Mouse (Mus musculus) fibroblast of lung, adult 2 months (primary cell): ENCODE results near the gene Gm42791.

Experiments
- DNase-seq: peaks from one replicate; pipeline ENCODE4 v3.0.0-alpha.2; 2011; ENCODE audit warnings: low read depth

The Gm42791 gene

DNA sequence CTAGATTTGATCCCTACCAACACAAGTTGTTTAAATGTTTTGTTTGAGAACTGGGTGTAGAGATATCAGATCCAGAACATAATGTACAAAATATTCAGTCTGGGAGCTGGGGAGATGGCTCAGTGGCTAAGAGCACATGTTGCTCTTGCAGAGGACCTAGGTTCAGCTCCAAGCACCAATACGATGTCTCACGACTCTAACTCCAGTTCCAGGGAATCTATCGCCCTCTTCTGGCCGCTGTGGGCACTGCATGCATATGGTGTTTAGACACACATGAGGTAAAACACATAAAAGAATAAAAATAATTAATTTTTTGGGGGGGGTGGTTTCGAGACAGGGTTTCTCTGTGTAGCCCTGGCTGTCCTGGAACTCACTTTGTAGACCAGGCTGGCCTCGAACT lies 42.5 kb downstream of the Gm42791 start:
- no peak for DNase-seq

DNA sequence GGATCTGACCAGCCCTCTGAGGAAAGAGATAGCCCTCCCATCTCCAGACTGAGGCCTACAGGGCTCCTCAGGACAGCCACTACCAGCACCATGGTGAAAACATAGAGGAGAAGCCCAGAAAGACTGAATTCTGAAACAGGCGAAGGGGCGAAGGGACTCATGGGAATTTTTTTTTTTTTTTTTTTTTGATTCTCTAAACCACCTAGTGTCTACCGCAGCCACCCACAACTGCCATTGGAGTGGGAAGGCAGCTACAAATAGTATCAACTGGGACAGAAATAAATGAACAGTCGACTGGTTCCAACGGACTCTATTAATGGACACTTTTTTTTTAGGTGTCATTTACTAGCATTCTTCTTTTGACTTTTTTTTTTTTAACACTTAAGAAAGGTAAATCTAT lies 43.6 kb downstream of the Gm42791 start:
- DNase-seq, result no peak

GRCm38 (mm10) chr5:148950064-148950463 lies 44.9 kb downstream of the Gm42791 start:
- no peak for DNase-seq

GRCm38 (mm10) chr5:148948577-148948976 lies 46.4 kb downstream of the Gm42791 start:
- no peak for DNase-seq

GRCm38 (mm10) chr5:148947412-148947811 lies 47.5 kb downstream of the Gm42791 start:
- no peak for DNase-seq

GRCm38 (mm10) chr5:148946787-148947186 lies 48.2 kb downstream of the Gm42791 start:
- no peak for DNase-seq

- DNase-seq, result no peak
Observed at GRCm38 (mm10) chr5:148945735-148946134, 49.2 kb downstream of the Gm42791 start.

DNA sequence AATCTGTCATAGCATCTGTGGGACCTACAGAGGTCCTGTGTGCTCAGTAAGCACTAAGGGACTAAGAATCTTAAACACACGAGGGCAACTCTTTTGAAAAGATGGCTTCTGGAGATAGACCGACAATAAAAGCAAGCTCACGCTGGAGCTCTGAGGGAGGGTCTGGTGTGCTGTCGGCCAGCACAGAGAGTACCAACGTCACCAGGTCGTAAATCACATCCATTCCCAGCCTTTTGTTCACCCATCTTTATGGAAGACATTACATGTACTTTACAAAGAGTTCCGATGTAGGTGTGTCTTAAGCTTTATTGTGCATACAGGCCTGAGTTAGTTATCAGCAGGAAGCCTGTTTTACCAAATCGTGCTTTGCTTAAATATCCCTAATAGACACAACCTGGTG lies 50.9 kb downstream of the Gm42791 start:
- DNase-seq, result no peak

- DNase-seq, result no peak
Observed at GRCm38 (mm10) chr5:148943444-148943843, 51.5 kb downstream of the Gm42791 start.

- no peak for DNase-seq
Observed at GRCm38 (mm10) chr5:148942957-148943356, 52.0 kb downstream of the Gm42791 start.

DNA sequence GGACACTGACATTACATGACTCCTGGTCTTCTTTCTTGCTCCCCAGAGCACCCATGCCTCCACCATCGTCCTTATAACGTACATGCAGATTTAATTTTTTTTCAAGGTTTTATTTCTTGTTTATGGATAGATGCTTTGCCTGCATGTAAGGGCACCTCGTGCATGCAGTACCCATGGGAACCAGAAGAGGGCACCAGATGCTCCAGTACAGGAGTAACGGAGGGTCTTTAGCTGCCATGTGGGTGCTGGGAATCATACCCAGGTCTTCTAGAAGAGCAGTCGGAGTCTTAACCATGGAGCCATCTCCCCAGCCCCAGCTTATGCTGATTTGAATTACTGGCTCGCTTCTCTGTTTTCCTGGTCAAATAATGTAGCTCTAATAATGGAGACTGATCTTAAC lies 52.6 kb downstream of the Gm42791 start:
- no peak for DNase-seq

DNA sequence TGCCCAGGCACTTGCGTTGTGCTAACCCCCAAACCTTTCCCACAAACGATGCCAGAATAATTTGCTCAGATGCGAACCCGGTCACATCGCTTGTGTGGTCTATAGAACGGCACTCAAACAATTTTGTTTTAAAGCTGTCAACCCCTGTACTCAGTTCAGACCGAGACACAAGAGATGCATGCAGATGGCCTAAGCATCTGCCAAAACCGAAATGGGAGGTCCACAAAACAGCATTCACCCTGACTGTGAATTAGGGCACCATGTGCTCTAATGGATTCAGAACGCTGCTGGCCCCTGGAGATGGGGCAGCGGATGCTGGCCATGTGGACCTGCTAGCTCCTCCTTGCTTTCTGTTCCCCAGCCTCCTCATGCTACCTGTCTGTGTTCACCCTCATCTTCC lies 53.1 kb downstream of the Gm42791 start:
- DNase-seq, result no peak

GRCm38 (mm10) chr5:148939948-148940382 lies 55.0 kb downstream of the Gm42791 start:
- no peak for DNase-seq

DNA sequence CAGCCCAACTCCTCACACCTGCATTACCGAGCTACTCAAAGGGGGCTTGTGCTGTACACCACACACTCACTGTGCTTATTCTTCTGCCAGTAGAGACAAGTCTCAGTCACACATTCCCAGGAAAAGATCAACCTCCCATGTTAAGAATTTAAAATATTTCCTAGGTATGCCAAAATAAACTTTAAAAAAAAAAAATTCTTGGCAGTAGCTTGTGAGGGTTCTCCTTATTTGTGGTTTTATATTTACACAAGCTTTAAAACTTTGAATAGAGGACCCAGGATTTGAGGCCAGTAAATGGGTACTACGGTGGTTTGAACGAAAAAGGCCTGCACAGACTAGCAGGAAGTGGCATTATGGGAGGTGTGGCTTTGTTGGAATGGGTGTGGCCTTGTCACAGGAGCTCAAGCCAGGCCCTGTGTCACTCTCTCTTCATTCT lies 58.4 kb downstream of the Gm42791 start:
- no peak for DNase-seq

DNA sequence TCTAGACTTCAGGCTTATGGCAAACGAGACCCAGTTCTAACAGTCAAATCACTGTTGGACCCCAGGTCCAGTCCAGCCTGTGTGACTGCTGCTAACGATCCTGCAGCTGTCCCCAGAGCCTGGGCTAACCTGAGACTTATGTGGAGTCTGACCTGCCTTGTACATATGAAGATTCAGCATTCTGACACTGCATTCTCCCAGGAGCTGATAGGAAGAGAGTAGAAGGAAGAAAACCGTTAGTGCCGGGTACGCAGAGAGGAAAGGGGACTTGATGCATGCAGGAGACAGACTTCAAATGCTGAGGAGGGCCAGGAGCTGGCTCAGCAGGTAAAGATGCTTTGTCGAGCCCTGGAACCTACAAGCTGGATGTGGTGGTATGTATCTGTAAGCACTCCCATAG lies 59.1 kb downstream of the Gm42791 start:
- no peak for DNase-seq

- no peak for DNase-seq
Observed at GRCm38 (mm10) chr5:148935071-148935821, 59.7 kb downstream of the Gm42791 start.

DNA sequence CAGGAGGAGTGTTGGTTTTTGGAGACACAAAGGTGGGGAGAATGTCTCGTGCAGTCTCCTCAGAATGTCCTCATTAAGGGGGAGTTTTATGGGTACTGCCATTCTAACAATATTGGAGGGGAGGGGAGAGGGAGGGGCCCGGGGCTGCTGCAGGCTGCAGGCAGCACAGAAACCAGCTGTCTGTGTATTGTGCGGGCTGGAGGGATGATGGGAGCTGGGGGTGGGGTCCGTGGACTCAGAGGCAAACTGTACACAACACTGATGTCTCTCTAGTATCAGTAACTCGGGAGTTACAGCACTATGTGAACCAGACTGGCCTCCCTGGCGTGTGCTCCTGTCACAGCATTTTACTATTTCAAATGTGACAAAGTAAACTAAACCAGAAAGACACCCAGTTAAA lies 60.5 kb downstream of the Gm42791 start:
- DNase-seq, result no peak

- no peak for DNase-seq
Observed at GRCm38 (mm10) chr5:148933767-148934166, 61.2 kb downstream of the Gm42791 start.

GRCm38 (mm10) chr5:148931301-148931700 lies 63.6 kb downstream of the Gm42791 start:
- no peak for DNase-seq

GRCm38 (mm10) chr5:148929116-148929449 lies 65.9 kb downstream of the Gm42791 start, which contains the start of gene Katnal1:
Gene Katnal1, minus strand, starts transcription at chr5:148929320.
- DNase-seq, result no peak

DNA sequence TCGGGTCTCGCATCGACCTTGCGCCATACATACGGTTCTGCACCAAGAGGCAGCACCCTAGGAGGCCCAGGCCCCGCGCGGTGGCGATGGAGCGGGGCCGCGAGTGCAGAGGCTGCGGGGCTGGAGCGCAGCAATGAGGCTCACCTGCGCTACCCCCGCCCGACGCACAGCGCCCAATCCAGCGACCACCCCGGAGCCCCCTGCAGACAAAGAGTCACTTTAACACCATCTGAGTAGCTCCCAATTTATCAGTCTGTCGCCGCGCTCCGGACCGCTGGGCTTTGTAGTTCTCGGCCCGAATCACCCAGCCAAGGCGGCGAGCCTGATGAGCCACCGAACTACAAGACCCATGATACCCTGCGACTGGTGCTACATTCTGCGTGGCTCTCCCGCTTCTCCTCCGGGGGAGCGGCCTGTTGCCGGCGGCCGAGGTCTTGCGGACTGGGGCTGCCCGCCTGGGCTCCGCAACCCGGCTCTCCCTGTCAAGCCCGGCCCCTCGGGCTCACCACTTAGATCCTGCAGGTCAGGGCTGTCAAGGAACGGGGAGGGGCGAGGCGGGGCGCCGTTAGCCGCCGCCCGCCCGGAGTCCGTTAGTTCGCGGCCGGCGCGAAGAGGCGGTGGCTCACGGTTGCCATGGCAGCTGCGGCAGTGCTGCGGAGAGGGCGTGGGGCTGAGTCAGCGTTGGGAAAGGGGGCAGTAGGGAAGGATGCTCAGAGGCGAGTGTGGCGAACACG lies 66.4 kb downstream of the Gm42791 start:
- DNase-seq, result peak; percentile 86

- no peak for DNase-seq
Observed at GRCm38 (mm10) chr5:148927717-148928223, 67.2 kb downstream of the Gm42791 start.

DNA sequence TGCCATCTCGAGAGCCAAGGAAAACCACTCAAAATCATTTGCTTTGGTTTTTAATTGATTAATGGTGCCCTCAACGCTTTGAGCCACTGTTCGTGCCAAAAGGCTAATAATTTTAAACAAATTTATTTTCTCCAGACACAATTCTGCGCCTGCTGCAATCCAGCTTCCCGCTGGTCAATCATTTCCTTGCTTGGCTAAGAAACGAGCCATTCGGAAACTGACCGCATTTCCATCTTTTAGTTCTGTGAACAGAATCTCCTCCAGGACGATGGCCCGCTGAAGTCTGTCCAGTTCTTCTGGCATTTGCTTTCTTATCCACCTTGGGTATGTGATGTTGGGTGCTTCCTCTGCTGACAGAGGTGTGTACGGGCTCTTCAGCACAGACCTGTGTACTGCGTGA lies 70.4 kb downstream of the Gm42791 start:
- DNase-seq, result no peak
